Mouse (Mus musculus): ENCODE data around the gene Fank1. TPM values are rescaled to one million over a fixed set of nuclear protein-coding genes. Genes with fewer than 3 reads are reported as not detected.

Gene Fank1
- total and polyA plus RNA-seq, 3 experiments: 0.16 to 0.17 TPM; not detected in 1

DNA sequence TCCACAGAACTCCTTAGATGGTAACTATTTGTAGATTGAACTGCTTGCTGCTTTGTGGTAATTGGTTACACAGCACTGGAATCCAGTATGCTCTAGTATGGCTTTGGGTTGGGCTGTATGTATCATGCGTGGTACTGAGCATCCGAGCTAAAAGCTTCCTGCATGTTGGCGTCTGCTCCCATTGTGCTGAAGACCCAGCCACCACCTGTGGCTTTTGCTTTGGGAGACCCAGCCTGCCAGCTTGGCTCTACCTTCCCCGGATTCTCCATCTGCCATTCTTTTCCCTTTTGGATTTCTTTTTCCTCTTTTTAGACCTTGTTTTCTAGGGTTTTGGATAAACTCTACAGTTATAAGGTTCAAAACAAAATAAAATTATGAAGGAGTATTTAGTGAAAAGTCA lies 13.5 kb downstream of the Fank1 start:
- Histone ChIP-seq H3K4me3 (replicated peaks in 1 of 3; ENCODE audit: low read depth in 2 of 3, low read length in 2 of 3, poor library complexity in 1 of 3) (no peak overlapping the region), H3K79me2 (replicated peaks; ENCODE audit: control insufficient read depth, extremely low read depth, insufficient read depth, poor library complexity, severe bottlenecking) (no peaks in the 10 kb centered on the region), H3K36me3 (replicated peaks in 1 of 2; ENCODE audit: control insufficient read depth in 1 of 2, insufficient read depth in 1 of 2, low read length in 1 of 2) (no peaks in the 10 kb centered on the region), H3K9ac (ENCODE audit: insufficient read depth, low read depth) (no peak overlapping the region), H3K9me3 (replicated peaks; ENCODE audit: low read length) (peaks cover 6% of the 10 kb centered on the region), H3K27ac (ENCODE audit: insufficient read depth, low read depth) (no peak overlapping the region), H3K27me3 (replicated peaks) (no peaks in the 10 kb centered on the region), H3K4me2 (ENCODE audit: insufficient read depth, low read depth, poor library complexity, severe bottlenecking) (no peak overlapping the region), H3K4me1 (ENCODE audit: control insufficient read depth in 1 of 2, insufficient read depth in 2 of 2) (peaks cover 8 to 34% of the 10 kb centered on the region in 2 experiments; a peak in 3 of 4 replicates)
- no peak for TF ChIP-seq ZC3H11A (IDR thresholded peaks at IDR 0.05; ENCODE audit: low read depth, low read length)
- TF ChIP-seq JUND (conservative IDR thresholded peaks at IDR 0.05; ENCODE audit: low read depth, low read length): no peak
- no peak for TF ChIP-seq IRF4 (IDR thresholded peaks at IDR 0.05; ENCODE audit: low read depth, low read length)
- TF ChIP-seq RAD21 (IDR thresholded peaks at IDR 0.05; ENCODE audit: low read depth, low read length): no peak
- no peak for DNase-seq (ENCODE audit: extremely low read depth)
- dilution Hi-C loops (cut with MboI; ENCODE audit: extremely low pct_ligation_motif_present, extremely low pct_unique_long_range_greater_than_20kb, low sequenced_read_pairs) (no loop called here), in situ Hi-C loops (cut with MboI; ENCODE audit: low pct_ligation_motif_present, low pct_unique_long_range_greater_than_20kb, low sequenced_read_pairs) (no loop called here)

DNA sequence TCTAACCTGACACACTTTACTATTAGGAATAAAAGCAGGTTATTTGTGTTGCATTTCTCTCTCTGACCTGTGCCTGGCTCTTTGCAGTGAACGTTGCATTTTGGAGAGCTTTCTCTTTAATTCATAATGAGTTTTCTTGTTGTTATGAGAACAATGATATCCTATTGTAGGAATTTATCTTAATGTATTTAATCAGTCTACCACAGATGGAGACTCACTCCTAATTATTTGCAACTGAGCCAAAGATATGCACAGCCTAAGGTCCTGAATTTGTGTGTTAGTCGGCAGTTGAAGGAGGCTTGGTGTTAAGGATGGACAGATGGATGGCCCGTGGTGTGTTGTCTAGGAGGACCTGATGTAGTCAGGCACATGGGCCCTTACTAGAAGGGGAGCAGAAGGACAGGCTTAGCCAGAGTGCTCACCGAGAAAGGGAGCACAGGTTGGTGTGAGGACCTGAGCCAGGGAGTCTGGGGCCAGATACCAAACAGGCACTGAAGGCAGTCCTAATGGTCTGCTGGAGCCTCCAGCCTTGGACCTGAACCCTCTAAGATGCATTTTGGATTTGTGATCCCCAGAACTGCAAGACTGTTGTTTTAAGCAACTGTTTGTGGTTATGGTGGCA lies 14.1 kb downstream of the Fank1 start:
- Histone ChIP-seq H3K36me3 (replicated peaks in 1 of 2; ENCODE audit: control insufficient read depth in 1 of 2, insufficient read depth in 1 of 2, low read length in 1 of 2) (no peaks in the 10 kb centered on the region), H3K4me2 (ENCODE audit: insufficient read depth, low read depth, poor library complexity, severe bottlenecking) (no peak overlapping the region), H3K79me2 (replicated peaks; ENCODE audit: control insufficient read depth, extremely low read depth, insufficient read depth, poor library complexity, severe bottlenecking) (no peaks in the 10 kb centered on the region), H3K27me3 (replicated peaks) (no peaks in the 10 kb centered on the region), H3K4me1 (ENCODE audit: control insufficient read depth in 1 of 2, insufficient read depth in 2 of 2) (peaks cover 8 to 34% of the 10 kb centered on the region in 2 experiments; a peak in 3 of 4 replicates), H3K27ac (ENCODE audit: insufficient read depth, low read depth) (no peak overlapping the region), H3K9me3 (replicated peaks; ENCODE audit: low read length) (peaks cover 6% of the 10 kb centered on the region), H3K9ac (ENCODE audit: insufficient read depth, low read depth) (no peak overlapping the region), H3K4me3 (replicated peaks in 1 of 3; ENCODE audit: low read depth in 2 of 3, low read length in 2 of 3, poor library complexity in 1 of 3) (no peak overlapping the region)
- TF ChIP-seq HCFC1 (IDR thresholded peaks at IDR 0.05; ENCODE audit: low read depth, low read length) (no peak), ZMIZ1 (IDR thresholded peaks at IDR 0.05; ENCODE audit: low read depth, low read length) (no peak), UBTF (IDR thresholded peaks at IDR 0.05; ENCODE audit: low read depth, low read length) (no peak), CHD2 (IDR thresholded peaks at IDR 0.05; ENCODE audit: low read length) (no peak), KAT2A (IDR thresholded peaks at IDR 0.05; ENCODE audit: insufficient replicate concordance, low read length) (no peak), CTCF (conservative IDR thresholded peaks at IDR 0.05 in 1 of 2, IDR thresholded peaks at IDR 0.05 in 1 of 2; ENCODE audit: low read depth in 2 of 2, low read length in 2 of 2) (no peak), NELFE (IDR thresholded peaks at IDR 0.05; ENCODE audit: low read depth, low read length) (no peak), ZC3H11A (IDR thresholded peaks at IDR 0.05; ENCODE audit: low read depth, low read length) (no peak), SMC3 (IDR thresholded peaks at IDR 0.05; ENCODE audit: low read depth, low read length) (no peak), NRF1 (IDR thresholded peaks at IDR 0.05; ENCODE audit: low read depth, low read length) (no peak), TCF12 (IDR thresholded peaks at IDR 0.05; ENCODE audit: low read depth, low read length) (no peak), ETS1 (conservative IDR thresholded peaks at IDR 0.05; ENCODE audit: low read depth, low read length) (no peak), JUN (IDR thresholded peaks at IDR 0.05; ENCODE audit: insufficient read depth, low read depth, low read length) (no peak), ELF1 (IDR thresholded peaks at IDR 0.05; ENCODE audit: low read depth, low read length) (no peak), ZNF384 (IDR thresholded peaks at IDR 0.05; ENCODE audit: low read depth, low read length) (no peak)
- dilution Hi-C loops (cut with MboI; ENCODE audit: extremely low pct_ligation_motif_present, extremely low pct_unique_long_range_greater_than_20kb, low sequenced_read_pairs): no loop called here
- no peak for DNase-seq (ENCODE audit: extremely low read depth)
- in situ Hi-C loops (cut with MboI; ENCODE audit: low pct_ligation_motif_present, low pct_unique_long_range_greater_than_20kb, low sequenced_read_pairs): no loop called here

Measured in CH12.LX (cell line).